Mouse (Mus musculus): ENCODE results near the gene Napa.

The Napa gene

DNA sequence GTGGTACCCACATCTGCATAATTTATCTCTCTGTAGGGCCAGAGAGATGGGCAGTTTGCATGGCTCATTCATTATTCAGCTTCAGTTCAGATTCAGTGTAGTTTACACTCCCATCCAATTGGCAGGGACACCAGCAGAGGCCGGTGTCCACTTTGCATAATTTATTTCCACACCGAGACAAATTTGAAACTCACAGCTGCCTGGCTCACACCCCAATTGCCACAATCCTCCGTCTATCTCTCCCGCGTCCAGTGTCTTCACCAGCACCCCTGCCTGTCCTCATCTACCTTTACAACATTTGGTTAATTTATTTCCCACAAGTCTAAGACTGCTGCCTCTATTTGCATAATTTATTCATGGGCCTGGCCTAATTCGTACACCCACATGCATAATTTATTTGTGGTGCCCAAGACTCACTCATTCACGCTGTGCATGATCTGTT, 36.7 kb downstream of the Napa start:
- DNase-seq = no peak

GRCm38 (mm10) chr7:16146489-16147410, 48.5 kb downstream of the Napa start:
- DNase-seq = peak; percentile 72

- no peak for DNase-seq
Observed at GRCm38 (mm10) chr7:16147643-16148042, 49.4 kb downstream of the Napa start.

- DNase-seq = peak; percentile 78
Observed at GRCm38 (mm10) chr7:16149241-16149640, 51.0 kb downstream of the Napa start.

GRCm38 (mm10) chr7:16150191-16151145, 52.2 kb downstream of the Napa start:
- DNase-seq = no peak

- DNase-seq = no peak
Observed at GRCm38 (mm10) chr7:16153522-16153921, 55.3 kb downstream of the Napa start.

- DNase-seq = no peak
Observed at GRCm38 (mm10) chr7:16155132-16155872, 57.0 kb downstream of the Napa start.

- DNase-seq = no peak
Observed at GRCm38 (mm10) chr7:16156105-16156714, 58.0 kb downstream of the Napa start.

- DNase-seq = no peak
Observed at GRCm38 (mm10) chr7:16158735-16159134, 60.5 kb downstream of the Napa start.

GRCm38 (mm10) chr7:16160702-16161101, 62.4 kb downstream of the Napa start:
- peak; percentile 61 for DNase-seq

DNA sequence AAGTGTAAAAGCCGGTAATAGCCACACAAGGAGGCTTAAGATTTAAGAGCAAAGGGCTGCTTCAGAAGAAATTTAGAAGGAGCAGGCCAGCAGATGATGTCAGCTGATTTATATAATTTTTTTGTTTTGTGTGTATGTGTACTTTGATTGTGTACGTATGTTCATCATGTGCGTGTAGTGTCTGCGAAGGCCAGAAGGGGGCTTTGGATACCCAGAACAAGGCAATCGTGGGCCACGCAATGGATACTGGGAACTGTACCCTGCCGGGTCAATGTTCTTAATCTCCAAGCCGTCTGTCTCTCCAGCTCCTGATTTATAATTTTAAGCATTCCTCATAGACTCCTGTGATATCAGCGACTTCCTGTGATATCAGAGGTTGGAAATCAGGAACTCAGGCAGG, 63.0 kb downstream of the Napa start:
- DNase-seq = no peak

GRCm38 (mm10) chr7:16162036-16162435, 63.8 kb downstream of the Napa start:
- no peak for DNase-seq

Measured in right cerebral cortex, postnatal 14 days (tissue).